28 mouse cellular contexts compared by ENCODE assay signal in genomic region chr1:131886641-131887040, GRCm38 (mm10). TPM values are rescaled to one million over a fixed set of nuclear protein-coding genes. Genes with fewer than 3 reads are reported as not detected.
DNase-seq lines count a peak whose midpoint lies in the region; ATAC-seq and TF ChIP-seq lines count a peak whose summit lies in the region.
"Had no signal": no experiment of that assay in that cellular context is flagged by ENCODE, and none has a peak within 500 bp of the region (broad histone marks: within the 10 kb centered on the region; RNA-seq: fewer than 3 reads in every experiment).

No protein-coding gene starts in this region.

- H3K36me3 ChIP-seq in forebrain, embryonic 16.5 days (ENCODE audit: control insufficient read depth, insufficient read depth): no peaks in the 10 kb centered on the region
- no peaks in the 10 kb centered on the region for H3K36me3 ChIP-seq in forebrain, embryonic 11.5 days (ENCODE audit: control insufficient read depth, insufficient read depth, low read length)
- H3K36me3 ChIP-seq in ES-E14 (ENCODE audit: control insufficient read depth, insufficient read depth, low read length, poor library complexity, severe bottlenecking): no peaks in the 10 kb centered on the region
- H3K36me3 ChIP-seq: heart, embryonic 10.5 days; heart, embryonic 15.5 days; intestine, embryonic 15.5 days; midbrain, embryonic 10.5 days; midbrain, embryonic 15.5 days; neural tube, embryonic 15.5 days; stomach, embryonic 15.5 days had no signal

- TF ChIP-seq POLR2A in brain, embryonic 14.5 days (IDR thresholded peaks at IDR 0.05; ENCODE audit: borderline replicate concordance, extremely low read depth, insufficient read depth, insufficient read length, poor library complexity, severe bottlenecking): no peak

- in situ Hi-C loops in ES-E14 (cut with MboI; ENCODE audit: low sequenced_read_pairs in 2 of 2, unreplicated experiment in 2 of 2): no loop called here

- ATAC-seq in forebrain, embryonic 16.5 days: peak; percentile 52; the same call in 1 of the 2 replicates
- no peak for ATAC-seq in forebrain, embryonic 11.5 days (replicated peaks; ENCODE audit: low FRiP score)
- ATAC-seq: CD4-positive, CD25-positive, alpha-beta regulatory T cell, adult 4 months; hindbrain, postnatal 0 days; intestine, embryonic 15.5 days; midbrain, embryonic 15.5 days had no signal

- no peak overlapping the region for H3K4me2 ChIP-seq in forebrain, embryonic 16.5 days (ENCODE audit: low read length)
- no peak overlapping the region for H3K4me2 ChIP-seq in forebrain, embryonic 11.5 days (ENCODE audit: low read depth, low read length, severe bottlenecking)
- H3K4me2 ChIP-seq: heart, embryonic 15.5 days; intestine, embryonic 15.5 days; midbrain, embryonic 15.5 days; neural tube, embryonic 15.5 days; stomach, embryonic 15.5 days had no signal

- DNase-seq in forebrain, embryonic 11.5 days (ENCODE audit: low spot score): no peak
- peak in 1 of 2 experiments; percentile 30 for DNase-seq in layer of hippocampus, adult 2 months (ENCODE audit: low spot score in 2 of 2)
- no peak for DNase-seq in layer of hippocampus, adult 8-10 months (ENCODE audit: low spot score in 2 of 2)
- no peak for DNase-seq in ES-E14 (ENCODE audit: low read depth, low spot score)
- peak; percentile 53 for DNase-seq in brain, embryonic 14.5 days (ENCODE audit: low read depth)
- DNase-seq in right cerebral cortex, postnatal 25 days: no peak
- DNase-seq: adrenal gland, adult 8-10 months; cerebellum, adult 2 months; cerebellum, postnatal 14 days; gastrocnemius, postnatal 10 days; kidney, adult 2 months; kidney, postnatal 10 days; liver; lung, adult 2 months; right cerebral cortex, postnatal 14 days; thymus, postnatal 14 days had no signal

- H3K9me3 ChIP-seq in forebrain, embryonic 16.5 days (ENCODE audit: control insufficient read depth, low read length): no peaks in the 10 kb centered on the region
- no peaks in the 10 kb centered on the region for H3K9me3 ChIP-seq in forebrain, embryonic 11.5 days (ENCODE audit: control insufficient read depth, low read length)
- H3K9me3 ChIP-seq in ES-E14 (ENCODE audit: control insufficient read depth, insufficient read depth, low read depth, low read length): no peaks in the 10 kb centered on the region
- H3K9me3 ChIP-seq: heart, embryonic 10.5 days; heart, embryonic 15.5 days; intestine, embryonic 15.5 days; midbrain, embryonic 10.5 days; midbrain, embryonic 15.5 days; neural tube, embryonic 15.5 days; stomach, embryonic 15.5 days had no signal

- H3K4me1 ChIP-seq in forebrain, embryonic 16.5 days (replicated peaks; ENCODE audit: control insufficient read depth, insufficient read depth, low read length): peaks cover 3% of the 10 kb centered on the region
- no peaks in the 10 kb centered on the region for H3K4me1 ChIP-seq in forebrain, embryonic 11.5 days (replicated peaks; ENCODE audit: control insufficient read depth, insufficient read depth, low read length)
- peaks cover 3 to 29% of the 10 kb centered on the region in 2 experiments for H3K4me1 ChIP-seq in ES-E14 (ENCODE audit: control insufficient read depth in 2 of 2, insufficient read depth in 2 of 2, low read length in 2 of 2, poor library complexity in 1 of 2)
- H3K4me1 ChIP-seq: heart, embryonic 10.5 days; heart, embryonic 15.5 days; intestine, embryonic 15.5 days; midbrain, embryonic 15.5 days; neural tube, embryonic 15.5 days; stomach, embryonic 15.5 days had no signal

- no peak overlapping the region for H3K4me3 ChIP-seq in forebrain, embryonic 16.5 days (replicated peaks; ENCODE audit: low read length)
- no peak overlapping the region for H3K4me3 ChIP-seq in forebrain, embryonic 11.5 days (ENCODE audit: low read depth, low read length)
- H3K4me3 ChIP-seq in layer of hippocampus, adult 2 months: no peak overlapping the region
- no peak overlapping the region for H3K4me3 ChIP-seq in ES-E14 (ENCODE audit: insufficient read depth in 1 of 2, low read depth in 1 of 2, low read length in 2 of 2, poor library complexity in 1 of 2, severe bottlenecking in 1 of 2)
- H3K4me3 ChIP-seq: heart, embryonic 10.5 days; heart, embryonic 15.5 days; intestine, embryonic 15.5 days; left cerebral cortex, adult 2 months; midbrain, embryonic 10.5 days; midbrain, embryonic 15.5 days; neural tube, embryonic 15.5 days; stomach, embryonic 15.5 days had no signal

- TF ChIP-seq CTCF in layer of hippocampus, adult 2 months (conservative IDR thresholded peaks at IDR 0.05): no peak
- TF ChIP-seq CTCF in brain, embryonic 14.5 days (IDR thresholded peaks at IDR 0.05; ENCODE audit: borderline replicate concordance, extremely low read depth, insufficient read depth, insufficient read length): no peak

- H3K27me3 ChIP-seq in forebrain, embryonic 16.5 days (replicated peaks; ENCODE audit: control insufficient read depth, insufficient read depth, low read length): no peaks in the 10 kb centered on the region
- H3K27me3 ChIP-seq in forebrain, embryonic 11.5 days (ENCODE audit: control insufficient read depth, insufficient read depth, low read length): no peaks in the 10 kb centered on the region
- H3K27me3 ChIP-seq: heart, embryonic 15.5 days; intestine, embryonic 15.5 days; midbrain, embryonic 15.5 days; neural tube, embryonic 15.5 days; stomach, embryonic 15.5 days had no signal

- peak overlapping the region; percentile 62 for H3K27ac ChIP-seq in forebrain, embryonic 16.5 days (ENCODE audit: low read length)
- H3K27ac ChIP-seq in forebrain, embryonic 11.5 days (ENCODE audit: low read depth, low read length): no peak overlapping the region
- H3K27ac ChIP-seq in layer of hippocampus, adult 2 months: peak overlapping the region; percentile 62
- no peak overlapping the region; the same call in 1 of the 2 replicates for H3K27ac ChIP-seq in ES-E14 (ENCODE audit: insufficient read depth, low read depth, low read length, poor library complexity, severe bottlenecking)
- H3K27ac ChIP-seq: heart, embryonic 10.5 days; heart, embryonic 15.5 days; hindbrain, postnatal 0 days; intestine, embryonic 15.5 days; left cerebral cortex, adult 2 months; liver, embryonic 14.5 days; midbrain, embryonic 10.5 days; midbrain, embryonic 15.5 days; neural tube, embryonic 15.5 days; stomach, embryonic 15.5 days had no signal

- H3K9ac ChIP-seq in forebrain, embryonic 16.5 days (replicated peaks; ENCODE audit: low read depth, low read length): no peak overlapping the region
- no peak overlapping the region for H3K9ac ChIP-seq in forebrain, embryonic 11.5 days (ENCODE audit: low read length)
- H3K9ac ChIP-seq in ES-E14 (ENCODE audit: insufficient read depth, low read depth, low read length, poor library complexity, severe bottlenecking): no peak overlapping the region
- H3K9ac ChIP-seq: heart, embryonic 15.5 days; intestine, embryonic 15.5 days; liver, embryonic 14.5 days; midbrain, embryonic 15.5 days; neural tube, embryonic 15.5 days; stomach, embryonic 15.5 days had no signal

- 58% methylated on average over 3 of the region's 3 CpGs for WGBS in forebrain, embryonic 16.5 days
- 85% methylated on average over 3 of the region's 3 CpGs for WGBS in forebrain, embryonic 11.5 days

TF ChIP-seq in ES-E14, 5 proteins besides CTCF, POLR2A, EP300 and RAD21:
- TF ChIP-seq CHD2 (IDR thresholded peaks at IDR 0.05; ENCODE audit: low read depth, low read length): no peak
- no peak for TF ChIP-seq ZC3H11A (IDR thresholded peaks at IDR 0.05; ENCODE audit: borderline replicate concordance, low read depth, low read length)
- peak; percentile 69; the same call in 1 of the 2 replicates for TF ChIP-seq ZNF384 (IDR thresholded peaks at IDR 0.05; ENCODE audit: low read depth, low read length)

RNA-seq across cellular contexts. Expression of gene Rab29, which starts 19.6 kb away (rescaled TPM):
- polyA plus RNA-seq in forebrain, embryonic 16.5 days (2015; fragmentation: Nextera tagmentation; extraction: Ambion mirVana): 8.8 and 9.0 TPM in 2 replicates
- polyA plus RNA-seq in forebrain, embryonic 11.5 days (2014; fragmentation: Nextera tagmentation; extraction: Ambion mirVana): 13.1 and 15.2 TPM in 2 replicates
- 1 to 10 TPM; 7.2 to 9.1 TPM for total RNA-seq in layer of hippocampus, adult 2 months (2021)
- total RNA-seq in layer of hippocampus, adult 8-10 months (2022): 10 to 100 TPM in 2 of 4 experiments, 1 to 10 TPM in 2; 5.9 to 11.1 (median 9.3) TPM
- 4.7 and 9.7 TPM in 2 replicates for total RNA-seq in ES-E14 (2012; rRNA removed)
- 7.3 and 7.8 TPM in 2 replicates for polyA plus RNA-seq in brain, embryonic 14.5 days (2012; rRNA removed)

RNA-seq across cellular contexts. Expression of gene Nucks1, which starts 23.7 kb away (rescaled TPM):
- 59.4 and 66.7 TPM in 2 replicates for polyA plus RNA-seq in forebrain, embryonic 16.5 days (2015; fragmentation: Nextera tagmentation; extraction: Ambion mirVana)
- 69.7 and 69.9 TPM in 2 replicates for polyA plus RNA-seq in forebrain, embryonic 11.5 days (2014; fragmentation: Nextera tagmentation; extraction: Ambion mirVana)
- total RNA-seq in layer of hippocampus, adult 2 months (2021): 100 to 1,000 TPM; 159 to 161 TPM
- 100 to 1,000 TPM; 151 to 160 (median 159) TPM for total RNA-seq in layer of hippocampus, adult 8-10 months (2022)
- 207 and 219 TPM in 2 replicates for total RNA-seq in ES-E14 (2012; rRNA removed)
- 41.6 and 58.8 TPM in 2 replicates for polyA plus RNA-seq in brain, embryonic 14.5 days (2012; rRNA removed)

RNA-seq across cellular contexts. Expression of gene Slc41a1, which starts 59.3 kb away (rescaled TPM):
- 15.4 and 20.8 TPM in 2 replicates for polyA plus RNA-seq in forebrain, embryonic 16.5 days (2015; fragmentation: Nextera tagmentation; extraction: Ambion mirVana)
- 12.5 and 13.0 TPM in 2 replicates for polyA plus RNA-seq in forebrain, embryonic 11.5 days (2014; fragmentation: Nextera tagmentation; extraction: Ambion mirVana)
- 10 to 100 TPM; 62.6 to 62.9 TPM for total RNA-seq in layer of hippocampus, adult 2 months (2021)
- 10 to 100 TPM; 66.7 to 71.1 (median 68.5) TPM for total RNA-seq in layer of hippocampus, adult 8-10 months (2022)
- total RNA-seq in ES-E14 (2012; rRNA removed): 17.3 and 21.8 TPM in 2 replicates
- polyA plus RNA-seq in brain, embryonic 14.5 days (2012; rRNA removed): 21.9 and 25.4 TPM in 2 replicates

Comparison
In these comparisons a context has a peak if more than half of its experiments do, and no peak if none do; other contexts are left out.
1. H3K27ac ChIP-seq: peak in forebrain, embryonic 16.5 days (single experiment) and layer of hippocampus, adult 2 months (single experiment); none in forebrain, embryonic 11.5 days (single experiment) and ES-E14 (single experiment).